Mouse (Mus musculus): ENCODE measurements at regions not wholly inside any gene's neighbourhood (a gene's known extent, or its start where the extent isn't known, plus 50 kb on each side); places are given as distances from the start of the nearest gene placed in this dataset.

GRCm38 (mm10) chr4:56112931-56113700, 580.9 kb upstream of the Klf4 start:
- Histone ChIP-seq H3K4me1 (ENCODE audit: control insufficient read depth in 1 of 2, insufficient read depth in 2 of 2) (peaks cover 4 to 6% of the 10 kb centered on the region in 2 experiments; a peak in 3 of 4 replicates), H3K4me3 (replicated peaks in 1 of 3; ENCODE audit: low read depth in 2 of 3, low read length in 2 of 3, poor library complexity in 1 of 3) (no peak overlapping the region), H3K79me2 (replicated peaks; ENCODE audit: control insufficient read depth, extremely low read depth, insufficient read depth, poor library complexity, severe bottlenecking) (no peaks in the 10 kb centered on the region), H3K27ac (ENCODE audit: insufficient read depth, low read depth) (no peak overlapping the region), H3K9me3 (replicated peaks; ENCODE audit: low read length) (no peaks in the 10 kb centered on the region), H3K27me3 (replicated peaks) (no peaks in the 10 kb centered on the region), H3K36me3 (replicated peaks in 1 of 2; ENCODE audit: control insufficient read depth in 1 of 2, insufficient read depth in 1 of 2, low read length in 1 of 2) (no peaks in the 10 kb centered on the region), H3K4me2 (ENCODE audit: insufficient read depth, low read depth, poor library complexity, severe bottlenecking) (no peak overlapping the region), H3K9ac (ENCODE audit: insufficient read depth, low read depth) (no peak overlapping the region)
- no peak for DNase-seq (ENCODE audit: extremely low read depth)
- in situ Hi-C loops (cut with MboI; ENCODE audit: low pct_ligation_motif_present, low pct_unique_long_range_greater_than_20kb, low sequenced_read_pairs) (no loop called here), dilution Hi-C loops (cut with MboI; ENCODE audit: extremely low pct_ligation_motif_present, extremely low pct_unique_long_range_greater_than_20kb, low sequenced_read_pairs) (no loop called here)
- TF ChIP-seq USF2 (conservative IDR thresholded peaks at IDR 0.05; ENCODE audit: low read depth, low read length): no peak
- no peak for TF ChIP-seq TCF12 (IDR thresholded peaks at IDR 0.05; ENCODE audit: low read depth, low read length)
- TF ChIP-seq POLR2A (IDR thresholded peaks at IDR 0.05; ENCODE audit: low read depth, low read length): no peak
- no peak for TF ChIP-seq MEF2A (IDR thresholded peaks at IDR 0.05; ENCODE audit: borderline replicate concordance, low read depth, low read length)
- no peak for TF ChIP-seq HCFC1 (IDR thresholded peaks at IDR 0.05; ENCODE audit: low read depth, low read length)
- no peak for TF ChIP-seq PAX5 (IDR thresholded peaks at IDR 0.05; ENCODE audit: low read length)
- TF ChIP-seq CHD2 (IDR thresholded peaks at IDR 0.05; ENCODE audit: low read length): no peak
- no peak for TF ChIP-seq ZMIZ1 (IDR thresholded peaks at IDR 0.05; ENCODE audit: low read depth, low read length)
- TF ChIP-seq ELF1 (IDR thresholded peaks at IDR 0.05; ENCODE audit: low read depth, low read length): no peak
- no peak for TF ChIP-seq ZC3H11A (IDR thresholded peaks at IDR 0.05; ENCODE audit: low read depth, low read length)
- TF ChIP-seq MYC (IDR thresholded peaks at IDR 0.05; ENCODE audit: low read depth, low read length): no peak
- TF ChIP-seq BHLHE40 (IDR thresholded peaks at IDR 0.05; ENCODE audit: low read depth, low read length): no peak
- TF ChIP-seq MXI1 (IDR thresholded peaks at IDR 0.05; ENCODE audit: low read depth, low read length): no peak
- TF ChIP-seq ZKSCAN1 (IDR thresholded peaks at IDR 0.05; ENCODE audit: borderline replicate concordance, low read depth, low read length): no peak
- no peak for TF ChIP-seq NRF1 (IDR thresholded peaks at IDR 0.05; ENCODE audit: low read depth, low read length)

GRCm38 (mm10) chr4:56106962-56107361, 574.7 kb upstream of the Klf4 start:
- Histone ChIP-seq H3K27me3 (replicated peaks) (no peaks in the 10 kb centered on the region), H3K27ac (ENCODE audit: insufficient read depth, low read depth) (no peak overlapping the region)

More at GRCm38 (mm10) chr4:56106962-56107361, 574.7 kb upstream of the Klf4 start:
- in situ Hi-C loops (cut with MboI; ENCODE audit: low pct_ligation_motif_present, low pct_unique_long_range_greater_than_20kb, low sequenced_read_pairs) (no loop called here), dilution Hi-C loops (cut with MboI; ENCODE audit: extremely low pct_ligation_motif_present, extremely low pct_unique_long_range_greater_than_20kb, low sequenced_read_pairs) (no loop called here)
- Histone ChIP-seq H3K9me3 (replicated peaks; ENCODE audit: low read length) (no peaks in the 10 kb centered on the region), H3K79me2 (replicated peaks; ENCODE audit: control insufficient read depth, extremely low read depth, insufficient read depth, poor library complexity, severe bottlenecking) (no peaks in the 10 kb centered on the region), H3K4me3 (replicated peaks in 1 of 3; ENCODE audit: low read depth in 2 of 3, low read length in 2 of 3, poor library complexity in 1 of 3) (no peak overlapping the region), H3K4me2 (ENCODE audit: insufficient read depth, low read depth, poor library complexity, severe bottlenecking) (no peak overlapping the region), H3K36me3 (replicated peaks in 1 of 2; ENCODE audit: control insufficient read depth in 1 of 2, insufficient read depth in 1 of 2, low read length in 1 of 2) (no peaks in the 10 kb centered on the region), H3K9ac (ENCODE audit: insufficient read depth, low read depth) (no peak overlapping the region), H3K4me1 (ENCODE audit: control insufficient read depth in 1 of 2, insufficient read depth in 2 of 2) (no peaks in the 10 kb centered on the region)
- peak; percentile 6 for DNase-seq (ENCODE audit: extremely low read depth)
- no peak for TF ChIP-seq ZNF384 (IDR thresholded peaks at IDR 0.05; ENCODE audit: low read depth, low read length)
- no peak for TF ChIP-seq CHD2 (IDR thresholded peaks at IDR 0.05; ENCODE audit: low read length)
- TF ChIP-seq GABPA (IDR thresholded peaks at IDR 0.05; ENCODE audit: insufficient replicate concordance, low read depth, low read length): no peak
- no peak for TF ChIP-seq POLR2A (IDR thresholded peaks at IDR 0.05; ENCODE audit: low read depth, low read length)
- no peak for TF ChIP-seq SIN3A (IDR thresholded peaks at IDR 0.05; ENCODE audit: low read length)
- TF ChIP-seq MYC (IDR thresholded peaks at IDR 0.05; ENCODE audit: low read depth, low read length): no peak
- TF ChIP-seq SMC3 (IDR thresholded peaks at IDR 0.05; ENCODE audit: low read depth, low read length): no peak
- no peak for TF ChIP-seq ETS1 (conservative IDR thresholded peaks at IDR 0.05; ENCODE audit: low read depth, low read length)
- no peak for TF ChIP-seq NRF1 (IDR thresholded peaks at IDR 0.05; ENCODE audit: low read depth, low read length)
- TF ChIP-seq EP300 (IDR thresholded peaks at IDR 0.05; ENCODE audit: low read length): no peak
- TF ChIP-seq E2F4 (IDR thresholded peaks at IDR 0.05; ENCODE audit: insufficient replicate concordance, low read depth, low read length): no peak
- TF ChIP-seq IRF4 (IDR thresholded peaks at IDR 0.05; ENCODE audit: low read depth, low read length): no peak
- TF ChIP-seq JUN (IDR thresholded peaks at IDR 0.05; ENCODE audit: insufficient read depth, low read depth, low read length): no peak
- TF ChIP-seq KAT2A (IDR thresholded peaks at IDR 0.05; ENCODE audit: insufficient replicate concordance, low read length): no peak
- TF ChIP-seq PAX5 (IDR thresholded peaks at IDR 0.05; ENCODE audit: low read length): no peak
- no peak for TF ChIP-seq UBTF (IDR thresholded peaks at IDR 0.05; ENCODE audit: low read depth, low read length)
- TF ChIP-seq CHD1 (IDR thresholded peaks at IDR 0.05; ENCODE audit: low read depth, low read length): no peak
- TF ChIP-seq USF1 (IDR thresholded peaks at IDR 0.05; ENCODE audit: low read depth, low read length): no peak
- TF ChIP-seq ZC3H11A (IDR thresholded peaks at IDR 0.05; ENCODE audit: low read depth, low read length): no peak
- no peak for TF ChIP-seq POLR2AphosphoS2 (IDR thresholded peaks at IDR 0.05; ENCODE audit: low read depth, low read length)

All from CH12.LX (cell line).